Mouse (Mus musculus) v-Abl transformed pro-B cells (cell line): ENCODE measurements around the gene Flywch2.
"Not testable (repeated sequence)": the region's sequence is repeated elsewhere in the genome, so short reads cannot be mapped to it uniquely, and the experiment has no call there.

ENCODE experiments used
- in situ Hi-C, 2 experiments: fragments of 400-800 bp; cut with MboI; formaldehyde crosslinking; loops; one replicate each; pipeline ENCODE4 v1.15.1; 2025; ENCODE audit not compliant: unreplicated experiment in 2 of 2

The Flywch2 gene

DNA sequence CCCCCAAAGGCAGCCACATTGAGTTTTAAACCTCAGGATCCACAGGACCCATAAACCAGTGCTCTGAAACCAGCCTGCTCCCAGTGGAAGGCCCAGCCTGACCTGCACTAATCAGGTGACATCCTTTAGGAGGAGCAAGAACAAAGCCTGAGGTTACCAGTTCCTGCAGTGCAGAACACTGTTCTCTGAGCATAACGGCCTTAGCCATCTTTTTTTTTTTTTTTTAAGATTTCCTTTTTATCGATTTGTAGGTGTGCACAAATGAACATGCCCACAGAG lies 5.1 kb upstream of the Flywch2 start:
- in situ Hi-C loops = no loop called here

DNA sequence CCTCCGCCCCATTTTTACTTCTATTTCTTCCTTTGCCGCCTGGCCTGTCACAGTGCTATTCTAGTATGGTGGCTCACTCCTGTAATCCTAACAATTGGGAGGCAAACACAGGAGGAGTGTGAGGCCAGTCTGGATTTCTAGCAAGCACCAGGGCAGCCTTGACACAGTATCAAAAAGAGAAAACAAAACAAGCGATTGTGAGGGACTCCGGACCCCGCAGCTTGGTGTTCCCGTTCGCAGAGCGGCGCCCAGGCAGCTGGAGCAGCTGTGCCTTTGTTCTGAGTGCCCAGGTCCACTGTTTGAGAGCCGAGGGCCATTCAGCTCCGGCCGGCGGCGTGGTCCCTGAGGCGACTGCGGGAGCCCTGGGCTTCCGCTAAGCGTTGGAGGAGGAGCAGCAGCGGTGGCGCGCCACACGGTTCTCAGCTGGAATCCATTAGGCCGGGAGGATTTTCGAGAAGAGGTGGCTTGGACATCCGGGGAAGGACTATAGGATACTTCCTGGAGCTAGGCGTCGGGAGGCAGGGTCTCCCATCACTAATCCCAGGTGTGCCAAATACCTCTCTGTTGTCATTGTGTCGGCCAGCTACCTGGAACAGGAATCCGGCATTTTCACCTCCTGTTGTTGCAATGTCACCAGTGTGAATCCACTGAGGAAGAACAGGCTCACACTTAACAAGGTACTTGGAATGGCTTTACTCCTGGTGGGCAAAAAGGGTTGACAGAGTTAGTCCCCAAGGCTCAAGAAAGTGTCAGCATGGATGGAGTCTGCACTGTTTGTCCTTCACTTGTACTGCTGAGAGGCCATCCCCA lies 4.6 kb upstream of the Flywch2 start, which contains the start of gene Srrm2:
Srrm2 (plus strand) TSS at position 264 of the 810 bp plus-strand sequence.
- in situ Hi-C loops = no loop called here

DNA sequence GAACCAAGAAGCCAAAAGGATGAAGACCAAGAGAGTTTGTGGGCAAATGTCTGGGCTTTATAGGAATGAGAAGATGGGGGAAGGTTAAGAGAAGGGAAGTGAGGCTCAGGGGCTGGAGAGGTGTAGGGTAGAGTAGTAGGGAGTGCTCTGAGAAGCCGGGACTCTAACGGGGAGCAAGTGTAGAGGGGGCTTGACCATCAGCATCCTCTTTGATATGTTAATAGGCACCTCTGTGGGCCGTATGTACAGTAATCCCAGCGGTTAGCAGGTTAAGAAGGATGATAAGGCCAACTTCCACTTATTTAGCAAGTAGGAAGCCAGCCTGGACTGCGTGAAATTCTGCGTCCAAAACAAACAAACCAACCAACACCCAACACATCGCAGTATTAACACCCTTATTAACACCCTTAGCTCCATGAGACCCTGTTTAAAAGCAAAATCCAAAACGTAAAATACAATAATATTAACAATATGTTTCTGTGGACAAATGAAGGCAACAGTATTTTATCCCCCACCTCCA lies 3.9 kb upstream of the Flywch2 start:
- in situ Hi-C loops = no loop called here

DNA sequence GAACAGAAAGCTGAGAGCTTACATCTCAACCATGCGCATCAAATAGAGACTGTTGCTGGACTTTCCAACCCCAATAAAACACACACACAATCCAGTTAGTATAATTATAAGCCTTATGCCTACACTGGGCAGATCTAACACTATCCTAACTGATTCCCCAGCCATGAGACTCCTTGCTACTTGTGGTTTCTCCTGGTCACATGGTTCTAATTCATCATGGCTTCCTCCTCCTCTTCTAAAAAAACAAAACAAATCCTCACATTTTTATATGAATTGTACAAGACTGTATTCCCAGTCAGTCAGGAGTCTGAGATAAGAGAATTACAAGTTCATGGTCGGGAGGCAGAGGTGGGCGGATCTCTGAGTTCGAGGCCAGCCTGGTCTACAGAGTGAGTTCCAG lies 3.1 kb upstream of the Flywch2 start:
- in situ Hi-C loops = no loop called here

DNA sequence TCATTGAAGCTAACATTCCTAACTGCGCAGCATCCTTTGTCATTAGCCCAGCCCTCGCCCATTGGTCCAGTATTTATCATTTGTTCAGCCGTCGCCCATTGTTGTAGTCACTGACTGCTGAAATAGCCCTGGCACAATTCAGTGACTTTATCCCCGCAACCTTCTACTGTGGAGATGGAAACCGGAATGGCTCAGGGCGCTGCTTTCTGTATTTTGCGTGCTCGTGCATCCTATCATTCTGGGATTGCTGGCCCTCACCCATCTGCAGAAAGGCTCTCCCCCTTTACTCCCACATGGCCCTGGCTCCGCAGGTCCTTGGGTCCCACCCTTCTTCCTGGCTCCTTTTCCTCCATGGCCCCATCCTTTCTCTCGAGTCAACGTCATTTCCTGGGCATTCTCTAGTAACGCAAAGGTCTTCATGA lies 640 bp upstream of the Flywch2 start:
- in situ Hi-C loops = no loop called here

DNA sequence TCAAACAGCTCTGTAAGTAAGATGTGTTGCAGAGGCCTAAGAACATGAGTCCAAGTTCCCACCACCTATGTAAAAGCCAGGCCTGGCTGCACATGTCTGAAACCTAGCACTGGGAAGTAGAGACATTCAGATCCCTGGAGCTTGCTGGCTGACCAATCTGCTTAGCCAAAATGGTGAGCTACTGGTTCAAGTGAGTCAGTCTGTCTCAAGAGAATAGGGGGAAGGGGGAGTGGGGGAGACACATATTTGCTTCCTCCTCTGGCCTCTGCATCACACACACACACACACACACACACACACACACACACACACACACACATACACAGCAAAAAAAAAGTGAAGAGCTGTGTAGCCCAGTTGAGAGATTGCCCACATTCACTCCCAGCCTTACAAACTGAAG lies 2.5 kb downstream of the Flywch2 start:
- in situ Hi-C loops = no loop called here

DNA sequence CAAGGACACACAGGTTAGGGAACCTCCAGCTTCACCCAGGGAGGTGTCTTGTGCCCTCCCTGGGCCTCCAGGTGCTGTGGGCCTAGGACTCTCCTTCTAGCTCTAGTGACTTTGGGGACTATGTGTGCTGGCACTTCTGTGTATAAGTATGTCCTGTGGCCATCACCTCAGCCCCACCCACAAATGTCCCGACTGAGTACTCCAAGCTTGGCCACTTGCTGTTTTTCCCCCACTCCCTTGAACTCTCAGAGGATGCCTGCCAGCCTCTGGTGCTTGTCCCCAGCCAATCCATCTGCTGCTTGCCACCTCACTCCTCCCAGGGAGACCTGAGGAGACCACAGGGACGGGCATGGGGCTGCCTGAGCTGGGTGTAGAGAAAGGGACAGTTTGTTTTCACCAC lies 7.4 kb downstream of the Flywch2 start:
- in situ Hi-C loops = loop anchor here (5.0 kb wide), 3 partner anchors 74 to 184 kb away; no protein-coding TSS in a partner anchor

DNA sequence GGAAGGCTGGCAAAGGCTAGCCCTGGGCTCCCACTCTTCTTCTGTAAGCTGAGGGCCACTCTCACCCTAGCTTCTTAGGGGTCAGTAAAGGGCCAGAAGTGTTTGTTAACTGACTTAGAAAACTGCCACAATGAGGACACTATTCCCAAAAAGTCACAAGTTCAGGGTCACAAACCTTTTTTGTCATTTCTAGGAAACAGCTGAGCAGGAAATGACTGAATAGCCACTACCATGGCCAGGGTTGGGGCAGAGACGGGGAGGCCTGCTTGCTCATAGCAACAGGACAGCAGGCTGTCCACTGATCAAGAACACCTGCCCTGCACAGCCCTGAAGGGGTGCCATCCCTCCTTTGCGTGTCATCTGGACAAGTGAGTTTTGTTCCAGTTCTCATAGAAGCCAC lies 8.7 kb downstream of the Flywch2 start:
- in situ Hi-C loops = loop anchor here (5.0 kb wide), 3 partner anchors 75 to 185 kb away; no protein-coding TSS in a partner anchor

DNA sequence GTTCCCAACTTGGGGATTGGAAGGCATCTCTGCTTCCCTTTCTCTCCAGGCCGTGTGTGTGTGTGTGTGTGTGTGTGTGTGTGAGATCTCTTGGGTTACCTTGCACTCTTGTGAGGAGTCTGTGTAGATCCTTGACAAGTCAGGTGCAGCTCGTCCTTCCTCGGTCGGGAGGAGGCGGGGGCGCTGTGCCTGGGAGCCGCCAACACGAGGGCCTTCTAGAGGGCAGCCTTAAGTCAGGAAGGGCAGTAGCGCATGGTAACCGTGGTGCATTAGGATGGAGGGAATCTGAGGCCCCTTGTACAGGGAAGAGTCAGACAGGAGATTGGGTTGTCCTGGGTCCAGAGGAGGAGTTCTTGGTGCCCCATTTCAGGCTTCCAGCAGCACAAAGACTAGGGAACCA lies 9.7 kb downstream of the Flywch2 start:
- in situ Hi-C loops = loop anchor here (5.0 kb wide), 3 partner anchors 76 to 186 kb away; no protein-coding TSS in a partner anchor

DNA sequence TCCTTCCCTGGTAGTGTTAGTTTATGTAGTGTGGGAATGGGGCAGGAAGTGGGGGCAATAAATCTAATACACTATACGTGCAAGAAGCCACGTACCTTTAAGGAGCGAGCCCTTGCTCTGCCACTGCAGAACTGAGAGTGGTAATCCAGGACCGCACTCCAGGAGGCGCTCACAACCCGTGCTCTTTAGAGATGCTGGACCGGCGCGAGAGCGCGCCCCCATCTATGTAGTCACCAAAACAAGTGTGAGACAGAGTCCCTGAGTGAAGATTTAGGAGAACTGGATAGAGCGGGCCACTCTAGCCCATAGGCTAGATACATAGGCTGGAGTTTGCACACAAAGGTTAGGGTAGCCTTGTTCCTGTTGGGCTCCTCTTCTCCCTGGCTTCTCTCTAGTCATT lies 11.8 kb downstream of the Flywch2 start:
- in situ Hi-C loops = no loop called here

DNA sequence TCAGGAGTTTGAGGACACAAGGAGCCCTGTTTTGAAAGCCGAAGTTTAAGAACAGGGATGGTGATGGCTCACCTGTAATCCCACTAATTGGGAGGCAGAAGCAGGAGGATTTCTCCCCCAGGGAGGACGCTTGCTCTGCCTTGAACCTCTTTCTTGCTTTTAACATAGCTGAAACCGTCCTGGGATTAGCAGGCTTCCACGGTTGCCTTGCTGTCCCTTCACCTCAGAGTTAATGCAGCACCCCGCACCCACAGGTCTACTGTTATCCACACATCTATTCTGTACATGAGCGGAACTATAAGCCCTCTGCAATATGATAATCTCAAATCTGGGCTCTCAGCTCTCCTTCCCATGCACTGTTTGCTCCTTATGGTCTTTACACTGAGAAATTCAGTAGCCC lies 12.2 kb downstream of the Flywch2 start:
- in situ Hi-C loops = no loop called here

DNA sequence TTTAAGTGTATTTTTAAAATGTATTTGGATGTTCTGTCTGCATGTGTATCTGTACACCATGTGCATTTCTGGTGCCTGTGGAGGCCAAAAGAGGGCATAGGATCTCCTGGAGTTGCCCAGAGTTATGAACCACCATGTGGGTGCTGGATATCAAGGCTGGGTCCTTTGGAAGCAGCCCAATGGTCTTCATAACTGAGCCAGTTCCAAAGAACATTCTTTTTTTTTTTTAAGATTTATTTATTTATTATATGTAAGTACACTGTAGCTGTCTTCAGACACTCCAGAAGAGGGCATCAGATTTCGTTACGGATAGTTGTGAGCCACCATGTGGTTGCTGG lies 13.7 kb downstream of the Flywch2 start:
- in situ Hi-C loops = not testable (repeated sequence)

DNA sequence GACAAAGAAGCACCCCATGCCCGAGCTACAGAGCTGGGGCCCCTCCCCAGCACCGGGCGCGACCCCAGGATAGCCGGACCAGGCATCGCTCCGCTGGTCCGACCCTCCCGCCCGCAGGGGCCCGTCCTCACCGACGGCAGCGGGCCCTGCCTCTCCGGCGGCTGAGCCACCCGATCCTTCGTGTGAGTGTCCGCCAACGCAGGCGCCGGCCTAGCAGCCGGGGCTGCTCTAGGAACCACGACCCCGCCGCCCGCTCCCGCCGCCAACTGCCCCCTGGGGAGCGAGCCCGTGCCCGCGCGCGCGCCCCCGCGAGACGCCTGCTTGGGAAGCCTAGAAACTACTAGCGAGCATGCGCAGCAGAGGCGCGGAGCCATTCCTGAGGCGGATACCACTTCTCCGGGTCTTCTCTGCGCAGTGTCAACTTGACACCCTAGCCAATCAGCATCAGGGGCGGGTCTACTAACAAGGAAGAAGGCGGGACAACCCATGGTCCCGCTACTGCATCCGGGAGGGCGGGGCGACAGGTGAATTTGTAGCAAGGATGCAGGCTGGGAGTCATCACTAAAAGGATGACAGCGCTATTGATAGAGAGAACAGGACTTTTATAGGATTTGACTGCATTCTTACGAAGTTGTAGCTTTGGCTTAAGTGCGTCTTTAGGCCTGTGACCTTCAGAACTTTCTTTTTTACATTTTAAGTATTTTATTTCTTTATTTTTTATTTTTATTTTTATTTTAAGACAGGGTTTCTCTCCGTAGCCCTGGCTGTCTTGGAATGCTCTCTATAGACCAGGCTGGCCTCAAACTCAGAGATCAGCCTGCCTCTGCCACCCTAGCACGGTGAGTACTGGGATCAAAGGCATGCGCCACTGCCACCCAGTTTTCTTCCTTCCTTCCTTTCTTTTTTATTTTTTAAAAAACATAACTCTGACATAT lies 14.3 kb downstream of the Flywch2 start, which contains the start of gene Flywch1:
Flywch1 (minus strand) TSS at position 319 of the 935 bp plus-strand sequence.
- in situ Hi-C loops = no loop called here

DNA sequence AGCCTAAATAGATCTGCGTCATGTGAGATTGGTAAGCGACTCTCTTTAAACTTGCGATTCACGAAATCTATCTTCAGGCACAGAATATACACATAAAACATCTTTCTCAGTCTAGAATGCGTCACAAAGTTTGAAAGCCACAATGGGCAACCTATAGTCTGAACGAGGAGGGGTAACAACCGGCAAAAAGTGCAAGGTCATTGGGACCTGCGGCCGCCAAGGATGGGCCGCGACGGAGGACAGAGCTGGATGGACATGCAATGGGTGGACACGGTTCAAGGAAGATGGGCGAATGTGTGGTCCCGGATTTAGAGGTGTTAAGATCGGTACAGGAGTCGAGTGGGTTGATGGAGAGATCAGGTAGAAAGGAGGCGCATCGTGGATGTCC lies 15.0 kb downstream of the Flywch2 start:
- in situ Hi-C loops = no loop called here

DNA sequence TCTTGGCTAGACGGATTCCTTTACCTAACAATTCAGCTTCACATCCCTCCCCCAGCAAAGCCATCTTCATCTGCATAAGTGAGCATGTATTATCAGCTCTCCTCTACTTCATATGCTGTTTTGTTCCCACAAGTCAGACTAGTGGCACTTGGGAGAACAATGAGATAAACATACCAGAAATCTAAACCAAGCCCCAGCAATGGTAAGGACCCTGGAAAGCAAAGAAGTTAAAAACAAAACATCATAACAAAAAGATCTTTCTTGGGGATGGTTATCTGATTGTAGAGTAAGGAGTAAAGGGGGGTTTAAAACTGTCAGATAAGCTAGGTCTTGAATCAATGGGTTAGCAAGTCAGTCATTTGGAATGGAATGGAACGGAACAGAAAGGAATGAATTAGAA lies 15.4 kb downstream of the Flywch2 start:
- in situ Hi-C loops = no loop called here

DNA sequence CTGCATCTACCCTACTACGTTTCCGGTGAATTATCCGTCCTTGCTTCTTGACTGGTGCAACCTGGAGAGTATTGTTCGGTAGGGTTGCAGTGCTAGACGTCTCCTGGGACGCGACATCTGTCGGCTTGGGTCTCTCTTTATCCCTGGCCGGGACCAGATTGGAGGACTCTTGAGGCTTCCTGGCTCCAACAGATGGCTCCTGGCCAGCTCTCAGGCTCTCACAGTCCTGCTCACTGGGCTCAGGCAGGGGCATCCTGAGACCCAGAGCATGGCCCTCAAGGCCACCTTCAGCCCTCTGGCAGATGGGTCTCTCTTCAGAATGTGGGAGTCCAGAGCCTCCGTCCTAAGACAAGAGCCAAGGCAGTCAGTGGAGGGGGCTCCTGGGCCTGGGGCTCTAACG lies 22.9 kb downstream of the Flywch2 start:
- in situ Hi-C loops = no loop called here

DNA sequence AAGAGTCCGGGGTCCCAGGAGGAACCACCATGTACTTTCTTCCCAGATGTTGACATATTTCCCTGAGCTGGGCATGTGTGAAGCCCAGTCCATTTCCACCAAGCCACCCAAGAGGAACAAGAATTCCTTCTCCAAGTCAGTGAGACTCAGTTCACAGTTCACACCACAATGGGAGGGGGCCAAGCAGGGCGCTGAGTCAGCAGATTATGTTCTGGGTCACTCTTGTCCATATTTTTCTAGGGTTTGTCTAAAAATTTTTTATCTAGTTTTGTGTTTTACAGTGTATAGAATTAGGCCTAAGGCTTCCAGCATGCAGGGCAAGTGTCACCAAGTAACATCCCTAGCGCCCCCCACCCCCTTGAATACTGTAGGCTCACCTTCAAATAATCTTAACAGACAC lies 24.7 kb downstream of the Flywch2 start:
- in situ Hi-C loops = no loop called here

DNA sequence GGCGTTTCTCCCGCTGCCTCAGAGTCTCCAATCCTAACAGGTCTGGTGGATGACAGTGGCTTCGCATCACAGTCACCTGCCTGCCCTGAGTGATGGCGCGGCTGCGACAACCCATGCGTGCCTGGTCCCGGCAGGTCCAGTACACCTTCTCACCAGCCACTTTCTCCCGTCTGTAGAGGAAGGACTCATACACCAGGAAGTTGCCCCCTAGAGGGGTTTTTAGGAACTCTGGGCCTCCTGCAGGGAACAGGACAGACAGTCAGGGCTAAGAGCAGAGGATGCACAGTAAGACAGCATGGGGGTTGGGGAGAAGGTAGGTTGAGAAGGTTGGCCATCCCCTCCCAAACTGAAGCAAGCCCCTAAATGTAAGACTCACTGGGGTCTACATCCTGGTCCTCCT lies 25.6 kb downstream of the Flywch2 start:
- in situ Hi-C loops = no loop called here

DNA sequence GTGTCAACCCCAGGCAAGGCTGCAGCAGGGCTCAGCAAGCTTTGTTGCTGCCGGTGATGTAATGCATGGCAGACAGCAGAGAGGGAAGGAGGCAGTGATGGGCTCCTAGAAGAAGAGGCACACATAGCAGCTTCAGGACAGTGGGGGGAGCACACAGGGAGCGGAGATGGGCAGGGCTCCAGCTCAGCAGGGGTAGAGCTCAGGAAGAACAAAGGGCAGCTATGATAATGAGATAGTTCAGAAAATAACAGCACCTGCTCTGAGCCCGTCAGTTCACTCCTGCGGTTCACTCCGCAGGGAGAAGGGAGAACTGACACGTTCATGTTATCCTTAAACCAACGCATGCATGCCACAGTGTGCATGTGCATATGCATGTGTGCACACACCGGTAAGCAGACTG lies 27.1 kb downstream of the Flywch2 start:
- in situ Hi-C loops = no loop called here

DNA sequence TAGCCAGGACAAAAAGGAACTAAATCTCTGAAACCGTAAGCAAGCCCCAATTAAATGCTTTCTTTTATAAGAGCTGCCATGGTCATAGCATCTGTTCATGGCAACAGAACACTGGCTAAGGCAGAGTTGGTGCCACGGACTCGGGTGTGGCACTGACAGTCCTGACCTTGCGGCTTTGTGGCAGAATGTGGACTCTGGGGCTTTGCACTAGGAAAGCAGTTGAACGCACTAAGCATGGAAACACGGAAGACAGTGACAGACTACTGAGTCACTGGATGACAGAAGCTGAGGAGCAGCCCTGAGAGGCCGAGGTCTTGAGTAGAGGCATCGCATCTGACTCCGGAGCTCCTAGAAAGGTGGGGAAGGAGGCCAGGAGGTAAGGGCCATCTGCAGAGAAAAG lies 28.3 kb downstream of the Flywch2 start:
- in situ Hi-C loops = no loop called here

DNA sequence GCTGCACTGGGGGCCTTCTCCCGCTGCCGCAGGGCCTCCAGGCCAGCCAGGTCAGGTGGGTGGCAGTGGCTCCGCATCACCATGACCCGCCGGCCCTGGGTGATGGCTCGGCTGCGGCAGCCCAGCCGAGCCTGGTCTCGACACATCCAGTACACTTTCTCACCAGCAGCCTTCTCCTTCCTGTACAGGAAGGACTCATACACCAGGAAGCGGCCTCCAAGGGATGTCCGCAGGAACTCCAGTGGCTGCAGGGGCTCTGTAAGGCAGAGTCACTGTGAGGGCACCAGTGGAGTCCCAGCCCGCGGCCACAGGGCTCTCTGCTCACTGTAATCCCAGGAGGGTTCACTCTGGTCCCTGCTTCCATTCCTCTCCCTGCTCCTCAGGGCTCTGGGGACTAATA lies 30.2 kb downstream of the Flywch2 start:
- in situ Hi-C loops = no loop called here
